Mouse (Mus musculus) right cerebral cortex, postnatal 36 days (tissue): ENCODE data around the gene Tmem262.
"Not testable (repeated sequence)": the region's sequence is repeated elsewhere in the genome, so short reads cannot be mapped to it uniquely, and the experiment has no call there.

Source experiments
- DNase-seq, 2 experiments: peaks; one replicate each; pipeline ENCODE4 v3.0.0; 2022; ENCODE audit warnings: low spot score in 2 of 2, mixed read lengths in 1 of 2

Gene Tmem262

GRCm38 (mm10) chr19:6079983-6080480, at the start of gene Tmem262:
TSS of gene Tmem262 (plus strand) at chr19:6080033.
- DNase-seq: no peak

DNA sequence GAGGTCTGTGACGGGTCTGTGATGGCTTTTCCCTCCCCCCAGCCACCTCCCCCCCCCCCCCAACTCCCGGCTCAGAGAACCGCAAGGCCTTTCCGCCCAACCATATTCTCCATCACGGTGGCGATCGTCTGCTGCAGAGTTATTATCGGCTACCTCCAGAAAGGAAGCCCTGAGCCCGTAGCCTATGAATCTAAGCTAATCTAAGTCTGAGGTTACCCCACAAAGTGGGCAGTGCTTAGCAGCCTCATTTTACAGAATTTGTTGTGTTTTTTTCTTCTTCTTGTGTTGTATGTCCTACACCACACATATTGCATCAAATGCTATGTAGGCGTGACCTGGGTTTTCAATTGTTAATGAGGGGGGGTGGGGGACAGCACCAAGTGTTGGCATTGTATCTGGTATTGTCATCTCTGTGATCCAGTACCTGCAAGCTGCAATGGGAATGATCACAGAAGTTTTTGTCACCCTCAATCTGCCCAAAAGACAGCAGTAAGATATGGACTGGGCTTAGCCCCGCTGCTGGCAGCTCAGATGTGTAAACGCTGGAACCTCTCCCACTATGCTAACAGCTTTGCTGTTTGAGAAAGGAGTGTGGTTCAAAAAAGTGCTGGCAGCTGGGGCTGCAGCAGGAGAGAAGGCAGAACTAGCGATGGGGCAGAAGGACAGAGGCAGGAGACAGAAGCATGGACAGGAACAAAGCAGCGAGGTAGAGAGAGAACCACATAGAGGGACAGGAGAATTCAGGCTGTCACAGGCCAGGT, 49.1 kb upstream of the Tmem262 start:
- DNase-seq: no peak

GRCm38 (mm10) chr19:6035966-6036585, 43.8 kb upstream of the Tmem262 start:
- DNase-seq: no peak

DNA sequence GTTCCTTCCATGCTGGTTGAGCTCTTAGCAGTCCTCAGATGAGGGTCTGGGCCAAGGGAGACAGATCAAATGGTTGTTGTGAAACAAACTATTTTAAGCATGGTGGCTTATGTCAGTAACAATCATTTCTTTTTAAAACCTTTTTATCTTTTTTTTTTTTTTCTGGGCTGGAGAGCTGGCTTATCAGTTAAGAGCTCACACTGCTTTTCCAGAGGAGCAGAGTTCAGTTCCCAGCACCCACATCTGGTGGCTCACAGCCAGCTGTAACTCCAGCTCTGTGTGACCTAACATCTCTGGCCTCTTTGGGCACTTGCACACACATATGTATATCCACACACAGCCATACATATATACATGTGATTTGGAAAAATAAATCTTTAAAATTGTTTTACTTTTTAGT, 42.1 kb upstream of the Tmem262 start:
- no peak for DNase-seq

GRCm38 (mm10) chr19:6038326-6038725, 41.5 kb upstream of the Tmem262 start:
- no peak for DNase-seq

- DNase-seq: no peak
Measured at GRCm38 (mm10) chr19:6040002-6040401, 39.8 kb upstream of the Tmem262 start.

DNA sequence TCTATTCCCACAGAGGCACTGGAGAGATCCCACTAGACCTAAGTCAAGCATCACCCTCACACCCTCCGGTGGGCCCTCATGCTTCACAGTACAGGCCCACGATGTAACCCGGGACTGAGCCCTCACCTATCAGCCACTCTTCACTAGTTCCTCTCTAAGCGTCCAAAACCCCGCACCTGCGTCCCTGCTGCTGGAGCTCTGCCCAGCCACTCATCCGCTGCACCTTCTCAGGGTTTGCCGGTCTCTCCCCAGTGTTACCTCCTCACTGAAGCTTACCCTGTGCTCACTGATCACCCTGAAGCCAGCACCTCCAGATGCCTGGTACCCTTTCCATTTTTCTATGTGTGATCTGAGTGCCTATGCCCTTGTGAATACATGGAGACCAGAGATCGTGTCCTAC, 37.5 kb upstream of the Tmem262 start:
- no peak for DNase-seq

- DNase-seq: not testable (repeated sequence)
Measured at GRCm38 (mm10) chr19:6044102-6044501, 35.7 kb upstream of the Tmem262 start.

DNA sequence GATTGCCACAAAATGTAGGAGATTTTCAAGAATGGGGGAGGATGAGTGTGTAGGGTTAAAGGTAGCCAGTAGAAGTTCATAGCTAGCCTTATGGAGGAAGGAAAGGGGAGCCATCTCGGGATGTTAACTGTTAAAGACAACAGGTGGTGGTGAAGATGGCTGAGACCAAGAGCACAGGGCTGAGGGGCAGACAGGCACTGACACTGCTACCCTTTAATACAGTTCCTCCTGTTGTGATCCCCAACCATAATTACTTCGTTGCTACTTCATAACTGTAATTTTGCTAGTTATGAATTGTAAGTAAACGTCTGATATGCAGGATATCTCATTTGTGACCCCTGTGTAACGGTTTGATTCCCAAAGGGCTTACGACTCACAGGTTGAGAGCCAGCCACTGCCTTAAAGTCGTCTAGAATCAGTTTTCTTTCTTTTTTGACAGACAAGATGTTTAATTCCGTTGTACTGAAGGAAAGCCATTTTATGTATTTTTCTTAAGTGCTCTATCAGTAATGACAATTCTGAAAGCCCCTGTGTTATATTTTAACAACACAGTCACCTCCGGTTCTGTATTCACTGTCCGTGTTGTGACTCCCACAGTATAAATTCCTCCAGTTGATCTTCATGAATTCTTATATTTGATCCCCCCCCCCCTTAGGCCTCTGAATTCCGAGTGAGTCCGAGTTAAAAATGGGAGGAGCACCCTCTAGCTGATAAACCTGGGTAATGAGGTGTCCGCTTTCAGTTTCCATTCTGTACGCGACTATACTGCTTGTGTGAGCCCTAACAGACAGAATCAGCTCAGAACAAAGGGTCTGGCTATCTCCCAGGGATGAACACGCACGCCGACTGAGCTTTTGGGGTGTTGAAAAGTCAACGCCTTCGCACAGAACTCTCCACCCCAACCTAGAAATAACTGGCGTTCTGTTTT, 34.2 kb upstream of the Tmem262 start:
- peak in 1 of 2 experiments; percentile 28 for DNase-seq

GRCm38 (mm10) chr19:6046294-6047153, 33.3 kb upstream of the Tmem262 start, which contains the start of gene Syvn1:
TSS of gene Syvn1 (plus strand) at chr19:6046576.
- peak; percentile 87 to 91 for DNase-seq

- DNase-seq: no peak
Measured at GRCm38 (mm10) chr19:6047154-6047898, 32.5 kb upstream of the Tmem262 start.

GRCm38 (mm10) chr19:6047899-6048166, 32.0 kb upstream of the Tmem262 start:
- no peak for DNase-seq

DNA sequence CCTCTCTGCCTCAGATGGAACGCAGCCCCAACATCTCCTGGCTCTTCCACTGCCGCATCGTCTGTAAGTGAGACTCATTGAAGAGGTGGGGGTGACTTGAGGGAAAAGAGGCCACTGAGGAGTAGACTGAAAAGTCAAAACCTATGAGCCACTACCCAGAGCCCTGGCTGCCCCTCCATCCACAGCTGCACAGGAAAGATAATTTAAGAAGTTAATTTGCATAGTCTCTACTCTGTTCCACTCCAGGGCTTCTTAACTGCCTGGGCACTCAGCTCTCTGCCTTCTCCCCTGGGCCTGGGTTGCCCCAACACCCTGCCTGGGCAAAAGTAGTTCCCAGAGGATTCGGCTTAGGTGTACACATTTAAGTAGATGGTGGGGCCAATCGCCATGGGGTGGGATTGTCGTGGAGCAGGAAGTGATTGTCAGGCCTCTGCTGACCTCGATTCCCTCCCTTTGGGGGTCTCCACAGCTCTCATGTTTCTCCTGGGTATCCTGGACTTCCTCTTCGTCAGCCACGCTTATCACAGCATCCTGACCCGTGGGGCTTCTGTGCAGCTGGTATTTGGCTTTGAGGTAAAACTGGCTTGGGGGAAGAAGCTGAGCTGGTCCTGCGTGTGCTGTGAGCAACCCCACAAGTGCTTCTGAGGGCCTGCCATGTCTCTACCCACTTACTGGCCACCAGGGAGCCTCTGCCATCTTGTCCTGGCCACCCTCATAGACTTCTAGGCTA, 31.0 kb upstream of the Tmem262 start:
- DNase-seq: no peak

- no peak for DNase-seq
Measured at GRCm38 (mm10) chr19:6052516-6052915, 27.3 kb upstream of the Tmem262 start.

- DNase-seq: no peak
Measured at GRCm38 (mm10) chr19:6054296-6054695, 25.5 kb upstream of the Tmem262 start.

DNA sequence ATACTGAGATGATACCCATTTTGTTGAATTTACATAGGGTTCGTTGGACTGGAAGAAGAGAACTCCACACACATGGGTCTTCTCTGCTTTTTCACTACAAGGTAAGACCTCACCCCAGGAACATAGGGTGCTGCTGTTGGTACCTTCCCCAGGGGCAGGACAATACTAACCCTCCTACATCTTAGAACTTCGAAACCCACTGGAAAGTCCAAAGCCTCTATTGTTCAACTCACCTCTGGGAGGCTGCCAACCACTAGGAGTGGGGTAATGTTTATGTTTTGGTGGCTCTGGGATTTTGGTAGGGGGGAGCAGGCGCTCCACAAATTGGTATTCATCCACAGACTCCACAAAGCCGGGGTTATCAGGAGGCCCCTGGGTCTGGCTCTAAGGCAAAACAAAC, 23.1 kb upstream of the Tmem262 start:
- no peak for DNase-seq

DNA sequence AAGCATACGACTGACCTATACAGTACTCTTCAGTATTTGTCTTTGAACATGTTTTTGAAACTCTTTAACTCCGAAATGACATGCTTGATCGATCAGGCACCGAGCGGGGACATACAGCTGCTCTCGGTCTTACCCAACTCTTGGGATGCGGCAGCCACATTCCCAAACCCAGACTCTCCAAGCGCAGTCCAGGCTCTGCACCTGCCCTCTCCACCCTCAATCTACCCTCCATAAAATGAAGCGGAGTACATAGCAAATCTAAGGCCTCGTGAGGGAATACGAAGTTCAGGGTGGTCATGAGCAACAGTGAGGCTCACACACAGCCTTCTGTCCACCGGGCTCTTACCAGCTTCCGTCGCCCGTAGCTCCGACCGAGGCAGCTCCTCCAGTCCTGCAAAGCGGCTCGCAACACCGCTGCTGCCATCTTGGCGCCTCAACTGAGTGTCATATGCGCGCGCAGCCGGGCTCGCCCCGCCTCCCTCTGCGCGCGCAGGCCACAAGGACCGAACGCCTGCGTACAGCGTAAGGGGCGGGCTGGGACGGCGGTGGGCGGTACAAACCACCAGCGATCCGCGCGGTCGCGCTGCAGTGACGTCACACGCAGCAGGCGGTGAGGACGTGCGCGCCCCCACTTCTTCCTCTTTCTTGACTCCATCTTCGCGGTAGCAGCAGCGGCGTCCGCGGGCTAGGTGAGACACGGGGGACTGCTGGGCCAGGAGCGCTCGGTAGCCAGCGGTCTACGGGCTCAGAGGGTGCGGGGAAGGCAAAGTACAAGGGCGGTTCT, 22.3 kb upstream of the Tmem262 start, which contains the start of the genes Mrpl49 and Fau:
Mrpl49 (minus strand) TSS at position 473 of the 784 bp plus-strand sequence.
Fau (plus strand) TSS at position 532 of the 784 bp plus-strand sequence.
- DNase-seq: peak; percentile 99

- no peak for DNase-seq
Measured at GRCm38 (mm10) chr19:6058513-6058912, 21.3 kb upstream of the Tmem262 start.

GRCm38 (mm10) chr19:6058966-6059365, 20.9 kb upstream of the Tmem262 start:
- DNase-seq: no peak
